Mouse (Mus musculus): ENCODE data around the gene Ovgp1. TPM values are rescaled to one million over a fixed set of nuclear protein-coding genes. Genes with fewer than 3 reads are reported as not detected.

Gene Ovgp1
- polyA plus RNA-seq, 1 experiment from 2014 or later, result 4.1 TPM

GRCm38 (mm10) chr3:106014546-106014945 is 41.0 kb downstream of the Ovgp1 start, which contains the start of gene Pifo:
TSS of gene Pifo (minus strand) at chr3:106014646.
- Histone ChIP-seq H3K36me3 (replicated peaks; ENCODE audit: control insufficient read depth, insufficient read depth) (no peaks in the 10 kb centered on the region), H3K4me3 (replicated peaks; ENCODE audit: low read length) (no peak within 1 kb of the TSS), H3K9me3 (ENCODE audit: control insufficient read depth, low read length) (no peaks in the 10 kb centered on the region), H3K4me2 (replicated peaks) (no peak within 1 kb of the TSS), H3K27me3 (ENCODE audit: control insufficient read depth, insufficient read depth, low read length) (no peaks in the 10 kb centered on the region), H3K27ac (no peak within 1 kb of the TSS), H3K9ac (no peak within 1 kb of the TSS), H3K4me1 (replicated peaks; ENCODE audit: control insufficient read depth, insufficient read depth, low read length) (no peaks in the 10 kb centered on the region)
- WGBS, result 95% methylated on average over 2 of the region's 2 CpGs
- DNase-seq (ENCODE audit: low spot score) (no peak), ATAC-seq (ENCODE audit: low FRiP score) (no peak)

- H3K9me3 ChIP-seq (ENCODE audit: control insufficient read depth, low read length), result no peaks in the 10 kb centered on the region
- no peaks in the 10 kb centered on the region for H3K27me3 ChIP-seq (ENCODE audit: control insufficient read depth, insufficient read depth, low read length)
- no peak overlapping the region for H3K9ac ChIP-seq
- H3K4me3 ChIP-seq (replicated peaks; ENCODE audit: low read length), result no peak overlapping the region
- H3K4me1 ChIP-seq (replicated peaks; ENCODE audit: control insufficient read depth, insufficient read depth, low read length), result no peaks in the 10 kb centered on the region
- no peak overlapping the region for H3K4me2 ChIP-seq (replicated peaks)
- no peak overlapping the region for H3K27ac ChIP-seq
- no peak for DNase-seq (ENCODE audit: low spot score)
- H3K36me3 ChIP-seq (replicated peaks; ENCODE audit: control insufficient read depth, insufficient read depth), result no peaks in the 10 kb centered on the region
- no peak for ATAC-seq (ENCODE audit: low FRiP score)
Measured at GRCm38 (mm10) chr3:106021840-106022239, 48.3 kb downstream of the Ovgp1 start.

- Histone ChIP-seq H3K27me3 (ENCODE audit: control insufficient read depth, insufficient read depth, low read length) (no peaks in the 10 kb centered on the region), H3K9me3 (ENCODE audit: control insufficient read depth, low read length) (no peaks in the 10 kb centered on the region), H3K4me3 (replicated peaks; ENCODE audit: low read length) (no peak overlapping the region), H3K4me1 (replicated peaks; ENCODE audit: control insufficient read depth, insufficient read depth, low read length) (no peaks in the 10 kb centered on the region), H3K36me3 (replicated peaks; ENCODE audit: control insufficient read depth, insufficient read depth) (no peaks in the 10 kb centered on the region), H3K27ac (no peak overlapping the region), H3K4me2 (replicated peaks) (no peak overlapping the region), H3K9ac (no peak overlapping the region)
- ATAC-seq (ENCODE audit: low FRiP score), result no peak
- WGBS, result 94% methylated on average over 2 of the region's 2 CpGs
- no peak for DNase-seq (ENCODE audit: low spot score)
Measured at GRCm38 (mm10) chr3:106024135-106024534, 50.6 kb downstream of the Ovgp1 start.

- Histone ChIP-seq H3K4me1 (replicated peaks; ENCODE audit: control insufficient read depth, insufficient read depth, low read length) (no peaks in the 10 kb centered on the region), H3K27ac (no peak within 1 kb of the TSS), H3K27me3 (ENCODE audit: control insufficient read depth, insufficient read depth, low read length) (no peaks in the 10 kb centered on the region), H3K36me3 (replicated peaks; ENCODE audit: control insufficient read depth, insufficient read depth) (no peaks in the 10 kb centered on the region), H3K9ac (no peak within 1 kb of the TSS), H3K9me3 (ENCODE audit: control insufficient read depth, low read length) (no peaks in the 10 kb centered on the region), H3K4me3 (replicated peaks; ENCODE audit: low read length) (no peak within 1 kb of the TSS), H3K4me2 (replicated peaks) (no peak within 1 kb of the TSS)
- DNase-seq (ENCODE audit: low spot score), result no peak
- WGBS, result 90% methylated on average over 1 of the region's 1 CpGs
- ATAC-seq (ENCODE audit: low FRiP score), result no peak
Measured at GRCm38 (mm10) chr3:106032781-106033180, 59.3 kb downstream of the Ovgp1 start, which contains the start of gene Chil5. TSS of gene Chil5 (minus strand) at chr3:106032814.

Other genes starting within 250 kb of the Ovgp1 start
- gene Rap1a, start 172.4 kb upstream of the Ovgp1 start, polyA plus RNA-seq (2014; fragmentation: Nextera tagmentation; extraction: Ambion mirVana), result 67.8 and 68.5 TPM in 2 replicates
- 0.27 TPM in 1 of 2 replicates, not detected in the other for gene Adora3, start 102.9 kb upstream of the Ovgp1 start, polyA plus RNA-seq (2014; fragmentation: Nextera tagmentation; extraction: Ambion mirVana)
- not detected in 2 replicates for gene Tmigd3, start 102.8 kb upstream of the Ovgp1 start, polyA plus RNA-seq (2014; fragmentation: Nextera tagmentation; extraction: Ambion mirVana)
- gene I830077J02Rik, start 41.0 kb upstream of the Ovgp1 start, polyA plus RNA-seq (2014; fragmentation: Nextera tagmentation; extraction: Ambion mirVana), result 0.17 and 0.46 TPM in 2 replicates
- gene Wdr77, start 14.3 kb upstream of the Ovgp1 start, polyA plus RNA-seq (2014; fragmentation: Nextera tagmentation; extraction: Ambion mirVana), result 86.2 and 90.1 TPM in 2 replicates
- gene Atp5f1, start 13.6 kb upstream of the Ovgp1 start, polyA plus RNA-seq (2014; fragmentation: Nextera tagmentation; extraction: Ambion mirVana), result 577 and 604 TPM in 2 replicates
- gene Pifo, start 40.9 kb downstream of the Ovgp1 start, polyA plus RNA-seq (2014; fragmentation: Nextera tagmentation; extraction: Ambion mirVana), result 7.5 and 15.1 TPM in 2 replicates
- 0.20 and 0.26 TPM in 2 replicates for gene Chil5, start 59.1 kb downstream of the Ovgp1 start, polyA plus RNA-seq (2014; fragmentation: Nextera tagmentation; extraction: Ambion mirVana)
- gene Chia1, start 139.5 kb downstream of the Ovgp1 start, polyA plus RNA-seq (2014; fragmentation: Nextera tagmentation; extraction: Ambion mirVana), result 1.3 and 1.4 TPM in 2 replicates
- 0.47 TPM in 1 of 2 replicates, not detected in the other for gene Chil3, start 193.9 kb downstream of the Ovgp1 start, polyA plus RNA-seq (2014; fragmentation: Nextera tagmentation; extraction: Ambion mirVana)
- gene Chil4, start 245.8 kb downstream of the Ovgp1 start, polyA plus RNA-seq (2014; fragmentation: Nextera tagmentation; extraction: Ambion mirVana), result not detected in 2 replicates

All from hindbrain, embryonic 14.5 days (tissue).